Mouse (Mus musculus): Measurements from ENCODE around the gene Olfr161.

GRCm38 (mm10) chr16:3563553-3563952, 27.3 kb upstream of the Olfr161 start:
- no peak for TF ChIP-seq POLR2A (IDR thresholded peaks at IDR 0.05; ENCODE audit: borderline replicate concordance, extremely low read depth, insufficient read depth, insufficient read length, poor library complexity, severe bottlenecking)
- no peak for TF ChIP-seq CTCF (IDR thresholded peaks at IDR 0.05; ENCODE audit: borderline replicate concordance, extremely low read depth, insufficient read depth, insufficient read length)
